Mouse (Mus musculus) liver, embryonic 15.5 days (tissue): ENCODE data around the gene Emsy. TPM values are rescaled to one million over a fixed set of nuclear protein-coding genes. Genes with fewer than 3 reads are reported as not detected.
A peak's percentile ranks its signal among the peaks of the same experiment; 100 is the strongest.

Experiments
- ATAC-seq: fragments of 200-750 bp; cut with Nextera tagmentation; 2 replicates; pipeline ENCODE4 v1.8.0; 2017; ENCODE audit warnings: moderate number of reproducible peaks, mild to moderate bottlenecking, moderate library complexity; ENCODE audit not compliant: insufficient read depth
- H3K27ac ChIP-seq: fragments of 300-500 bp; sonication (generic); replicated peaks from 2 replicates; pipeline ENCODE4 v1.5.1; 2015; ENCODE audit warnings: mild to moderate bottlenecking, inconsistent platforms
- H3K27me3 ChIP-seq: fragments of 300-500 bp; sonication (generic); 2 replicates; pipeline ENCODE4 v1.6.1; 2015; ENCODE audit warnings: mild to moderate bottlenecking, inconsistent platforms
- H3K36me3 ChIP-seq: fragments of 300-500 bp; sonication (generic); replicated peaks from 2 replicates; pipeline ENCODE4 v1.6.1; 2015; ENCODE audit warnings: moderate library complexity, mild to moderate bottlenecking, inconsistent platforms
- H3K4me1 ChIP-seq: fragments of 300-500 bp; sonication (generic); replicated peaks from 2 replicates; pipeline ENCODE4 v1.6.1; 2015; ENCODE audit warnings: inconsistent platforms
- H3K4me2 ChIP-seq: fragments of 300-500 bp; sonication (generic); 2 replicates; pipeline ENCODE4 v1.6.1; 2015; ENCODE audit warnings: moderate library complexity, mild to moderate bottlenecking, inconsistent platforms
- H3K4me3 ChIP-seq: fragments of 300-500 bp; sonication (generic); replicated peaks from 2 replicates; pipeline ENCODE4 v1.5.1; 2015; ENCODE audit warnings: mild to moderate bottlenecking, inconsistent platforms
- H3K9ac ChIP-seq: fragments of 300-500 bp; sonication (generic); 2 replicates; pipeline ENCODE4 v1.6.1; 2015; ENCODE audit warnings: moderate library complexity, mild to moderate bottlenecking, inconsistent platforms
- H3K9me3 ChIP-seq: fragments of 300-500 bp; sonication (generic); replicated peaks from 2 replicates; pipeline ENCODE4 v1.6.1; 2016; ENCODE audit warnings: inconsistent platforms
- WGBS: fragments of 180-500 bp; shearing (Covaris S2); methylation state at CpG from one replicate; pipeline ENCODE4 v1.1.7; 2015; ENCODE audit warnings: mixed read lengths; ENCODE audit not compliant: insufficient replicate concordance; 5-methylcytosine and 5-hydroxymethylcytosine counted together
- polyA plus RNA-seq: library from polyadenylated mRNA; unstranded; fragments of >200 nt; fragmentation: Nextera tagmentation; extraction: Ambion mirVana; gene quantifications from 2 replicates; pipeline ENCODE4 v1.2.1, GENCODE M21; 2015

Gene Emsy
- polyA plus RNA-seq, result 6.0 and 6.6 TPM in 2 replicates

GRCm38 (mm10) chr7:98656531-98657221 lies at the start of gene Emsy:
TSS of gene Emsy (minus strand) at chr7:98656783.
- Histone ChIP-seq H3K9me3 (no peaks in the 10 kb centered on the region), H3K4me3 (peak within 1 kb of the TSS; percentile 99), H3K9ac (peak within 1 kb of the TSS; percentile 86), H3K27ac (peak within 1 kb of the TSS; percentile 89), H3K4me1 (peaks cover 32% of the 10 kb centered on the region), H3K4me2 (peak within 1 kb of the TSS; percentile 92), H3K36me3 (peaks cover 34% of the 10 kb centered on the region), H3K27me3 (no peaks in the 10 kb centered on the region)
- ATAC-seq, result peak; percentile 94
- WGBS, result under 1% methylated on average over 42 of the region's 42 CpGs

GRCm38 (mm10) chr7:98704276-98704675 lies 47.7 kb upstream of the Emsy start:
- WGBS, result 33% methylated on average over 5 of the region's 5 CpGs
- H3K27me3 ChIP-seq, result no peaks in the 10 kb centered on the region
- H3K9me3 ChIP-seq, result no peaks in the 10 kb centered on the region
- H3K4me2 ChIP-seq, result peak overlapping the region; percentile 92
- H3K27ac ChIP-seq, result peak overlapping the region; percentile 87; the same call in 1 of the 2 replicates
- no peak for ATAC-seq
- peak overlapping the region; percentile 94 for H3K4me3 ChIP-seq
- peak overlapping the region; percentile 88 for H3K9ac ChIP-seq
- 0 out of 2 replicates have a peak, but pooled peaks cover 8% of the 10 kb centered on the region for H3K36me3 ChIP-seq
- peaks cover 35% of the 10 kb centered on the region for H3K4me1 ChIP-seq

DNA sequence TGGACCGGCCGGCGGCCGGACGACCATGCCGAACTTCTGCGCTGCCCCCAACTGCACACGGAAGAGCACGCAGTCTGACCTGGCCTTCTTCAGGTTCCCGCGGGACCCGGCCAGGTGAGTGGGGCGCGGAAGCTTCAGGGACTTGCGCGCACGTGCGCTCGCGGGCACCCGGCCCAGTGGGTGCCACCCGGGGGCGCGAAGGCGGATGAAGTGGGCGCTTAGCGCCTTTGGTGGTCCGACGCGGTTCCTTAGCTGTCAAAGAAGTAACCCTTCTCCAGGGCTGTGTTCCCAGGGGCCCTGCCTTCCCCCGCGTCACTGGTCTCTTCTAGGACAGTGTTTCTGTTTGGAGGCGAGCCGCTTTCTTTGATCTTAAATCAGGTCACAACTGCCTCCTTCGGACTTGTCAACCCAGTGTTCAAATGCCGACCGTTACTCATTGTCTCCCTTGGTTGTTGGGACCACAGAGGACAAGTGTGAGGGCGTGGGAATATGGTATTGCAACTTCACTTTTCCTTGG lies 46.8 kb upstream of the Emsy start:
- Histone ChIP-seq H3K4me2 (peak overlapping the region; percentile 92), H3K36me3 (0 out of 2 replicates have a peak, but pooled peaks cover 3% of the 10 kb centered on the region), H3K4me3 (peak overlapping the region; percentile 94), H3K27ac (peak overlapping the region; percentile 87), H3K27me3 (no peaks in the 10 kb centered on the region), H3K9me3 (no peaks in the 10 kb centered on the region), H3K9ac (peak overlapping the region; percentile 88), H3K4me1 (peaks cover 35% of the 10 kb centered on the region)
- ATAC-seq, result no peak
- under 1% methylated on average over 38 of the region's 38 CpGs for WGBS

GRCm38 (mm10) chr7:98702283-98703240 lies 46.0 kb upstream of the Emsy start, which contains the start of gene Thap12:
TSS of gene Thap12 (plus strand) at chr7:98703103.
- Histone ChIP-seq H3K4me3 (peak within 1 kb of the TSS; percentile 94), H3K27ac (peak within 1 kb of the TSS; percentile 88), H3K4me2 (peak within 1 kb of the TSS; percentile 92), H3K9ac (peak within 1 kb of the TSS; percentile 88), H3K36me3 (0 out of 2 replicates have a peak, but pooled peaks cover 3% of the 10 kb centered on the region), H3K4me1 (peaks cover 35% of the 10 kb centered on the region), H3K27me3 (no peaks in the 10 kb centered on the region), H3K9me3 (no peaks in the 10 kb centered on the region)
- 1% methylated on average over 65 of the region's 65 CpGs for WGBS
- ATAC-seq, result peak; percentile 97

DNA sequence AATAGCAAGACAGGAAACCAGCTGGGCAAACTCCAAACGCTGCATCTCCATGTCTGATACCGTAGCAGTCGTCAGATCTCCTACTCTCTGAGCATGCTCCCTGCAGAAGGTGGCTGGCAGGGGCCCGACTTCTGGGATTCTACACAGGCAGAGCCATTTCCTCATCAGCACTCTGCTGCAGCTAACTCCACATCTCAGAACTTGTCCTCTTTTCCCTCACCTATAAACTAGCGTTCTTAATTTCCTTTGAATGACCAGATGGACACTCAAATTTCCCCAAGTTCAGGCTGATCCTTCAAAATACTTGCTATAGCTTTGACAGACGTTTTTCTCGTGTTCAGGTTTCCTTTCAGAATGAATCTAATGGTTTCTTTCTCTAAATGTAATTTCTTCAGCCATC lies 45.2 kb upstream of the Emsy start:
- no peak for ATAC-seq
- 12% methylated on average over 7 of the region's 7 CpGs for WGBS
- H3K9me3 ChIP-seq, result no peaks in the 10 kb centered on the region
- no peaks in the 10 kb centered on the region for H3K36me3 ChIP-seq
- no peaks in the 10 kb centered on the region for H3K27me3 ChIP-seq
- H3K4me3 ChIP-seq, result peak overlapping the region; percentile 94
- peak overlapping the region; percentile 88 for H3K27ac ChIP-seq
- H3K9ac ChIP-seq, result peak overlapping the region; percentile 88
- peaks cover 35% of the 10 kb centered on the region for H3K4me1 ChIP-seq
- H3K4me2 ChIP-seq, result peak overlapping the region; percentile 92

- Histone ChIP-seq H3K4me3 (no peak overlapping the region), H3K36me3 (no peaks in the 10 kb centered on the region), H3K4me1 (peaks cover 18% of the 10 kb centered on the region), H3K27ac (no peak overlapping the region), H3K9me3 (no peaks in the 10 kb centered on the region), H3K27me3 (no peaks in the 10 kb centered on the region), H3K9ac (no peak overlapping the region), H3K4me2 (no peak overlapping the region)
- ATAC-seq, result no peak
- WGBS, result 77% methylated on average over 4 of the region's 4 CpGs
Observed at GRCm38 (mm10) chr7:98698590-98698989, 42.0 kb upstream of the Emsy start.

- Histone ChIP-seq H3K4me1 (peaks cover 19% of the 10 kb centered on the region), H3K4me3 (no peak overlapping the region), H3K9me3 (no peaks in the 10 kb centered on the region), H3K9ac (no peak overlapping the region), H3K4me2 (no peak overlapping the region), H3K27me3 (no peaks in the 10 kb centered on the region), H3K27ac (no peak overlapping the region), H3K36me3 (no peaks in the 10 kb centered on the region)
- WGBS, result 59% methylated on average over 5 of the region's 5 CpGs
- no peak for ATAC-seq
Observed at GRCm38 (mm10) chr7:98698041-98698440, 41.5 kb upstream of the Emsy start.

GRCm38 (mm10) chr7:98697496-98697895 lies 40.9 kb upstream of the Emsy start:
- peaks cover 21% of the 10 kb centered on the region for H3K4me1 ChIP-seq
- H3K4me2 ChIP-seq, result no peak overlapping the region
- no peaks in the 10 kb centered on the region for H3K36me3 ChIP-seq
- H3K27ac ChIP-seq, result no peak overlapping the region
- no peak overlapping the region for H3K4me3 ChIP-seq
- ATAC-seq, result no peak
- no peak overlapping the region for H3K9ac ChIP-seq
- no peaks in the 10 kb centered on the region for H3K27me3 ChIP-seq
- WGBS, result 17% methylated on average over 2 of the region's 2 CpGs
- no peaks in the 10 kb centered on the region for H3K9me3 ChIP-seq

GRCm38 (mm10) chr7:98694046-98694445 lies 37.5 kb upstream of the Emsy start:
- H3K36me3 ChIP-seq, result no peaks in the 10 kb centered on the region
- WGBS, result 35% methylated on average over 5 of the region's 5 CpGs
- no peak overlapping the region for H3K4me2 ChIP-seq
- no peaks in the 10 kb centered on the region for H3K27me3 ChIP-seq
- H3K4me1 ChIP-seq, result peaks cover 11% of the 10 kb centered on the region; the same call in 1 of the 2 replicates
- H3K9me3 ChIP-seq, result no peaks in the 10 kb centered on the region
- no peak overlapping the region for H3K9ac ChIP-seq
- no peak for ATAC-seq
- no peak overlapping the region for H3K4me3 ChIP-seq
- no peak overlapping the region for H3K27ac ChIP-seq

GRCm38 (mm10) chr7:98692761-98693546 lies 36.4 kb upstream of the Emsy start:
- Histone ChIP-seq H3K27ac (no peak overlapping the region), H3K27me3 (no peaks in the 10 kb centered on the region), H3K36me3 (no peaks in the 10 kb centered on the region), H3K4me3 (no peak overlapping the region), H3K4me2 (no peak overlapping the region), H3K4me1 (peaks cover 11% of the 10 kb centered on the region; the same call in 1 of the 2 replicates), H3K9ac (no peak overlapping the region), H3K9me3 (no peaks in the 10 kb centered on the region)
- 52% methylated on average over 24 of the region's 24 CpGs for WGBS
- ATAC-seq, result no peak
